Mouse (Mus musculus) midbrain, embryonic 14.5 days (tissue): ENCODE results near the gene Slamf6. TPM values are rescaled to one million over a fixed set of nuclear protein-coding genes. Genes with fewer than 3 reads are reported as not detected.
"Not testable (repeated sequence)": the region's sequence is repeated elsewhere in the genome, so short reads cannot be mapped to it uniquely, and the experiment has no call there.

Source experiments
- ATAC-seq: fragments of 200-750 bp; cut with Nextera tagmentation; 2 replicates; pipeline ENCODE4 v1.8.0; 2017; ENCODE audit warnings: moderate number of reproducible peaks, moderate library complexity; ENCODE audit not compliant: low FRiP score, low TSS enrichment
- DNase-seq: peaks from one replicate; pipeline ENCODE4 v3.0.0-alpha.2; 2015
- H3K27ac ChIP-seq: fragments of 300-500 bp; sonication (generic); replicated peaks from 2 replicates; pipeline ENCODE4 v1.5.1; 2014; ENCODE audit warnings: mild to moderate bottlenecking, low read depth, low read length, moderate library complexity
- H3K27me3 ChIP-seq: fragments of 300-500 bp; sonication (generic); 2 replicates; pipeline ENCODE4 v1.6.1; 2014; ENCODE audit warnings: low read length, control low read depth, mixed read lengths; ENCODE audit not compliant: control insufficient read depth, insufficient read depth
- H3K36me3 ChIP-seq: fragments of 300-500 bp; sonication (generic); 2 replicates; pipeline ENCODE4 v1.6.1; 2014; ENCODE audit warnings: low read length, control low read depth; ENCODE audit not compliant: control insufficient read depth, insufficient read depth
- H3K4me1 ChIP-seq: fragments of 300-500 bp; sonication (generic); 2 replicates; pipeline ENCODE4 v1.6.1; 2014; ENCODE audit warnings: mild to moderate bottlenecking, antibody characterized with exemption, low read length, control low read depth; ENCODE audit not compliant: control insufficient read depth, insufficient read depth
- H3K4me2 ChIP-seq: fragments of 300-500 bp; sonication (generic); 2 replicates; pipeline ENCODE4 v1.6.1; 2014; ENCODE audit warnings: mild to moderate bottlenecking, low read length, moderate library complexity
- H3K4me3 ChIP-seq: fragments of 300-500 bp; sonication (generic); replicated peaks from 2 replicates; pipeline ENCODE4 v1.5.1; 2014; ENCODE audit warnings: low read depth, low read length
- H3K9ac ChIP-seq: fragments of 300-500 bp; sonication (generic); replicated peaks from 2 replicates; pipeline ENCODE4 v1.6.1; 2014; ENCODE audit warnings: mild to moderate bottlenecking, low read length, moderate library complexity
- H3K9me3 ChIP-seq: fragments of 300-500 bp; sonication (generic); 2 replicates; pipeline ENCODE4 v1.6.1; 2016; ENCODE audit warnings: low read length, control low read depth, mixed read lengths; ENCODE audit not compliant: control insufficient read depth
- WGBS: fragments of 180-500 bp; shearing (Covaris S2); extraction: QIAGEN DNeasy Blood & Tissue Kit; methylation state at CpG from one replicate; pipeline ENCODE4 v1.1.7; 2014; 5-methylcytosine and 5-hydroxymethylcytosine counted together
- polyA plus RNA-seq: library from polyadenylated mRNA; unstranded; fragments of >200 nt; fragmentation: Nextera tagmentation; extraction: Ambion mirVana; gene quantifications from 2 replicates; pipeline ENCODE4 v1.2.1, GENCODE M21; 2014

Gene Slamf6
- polyA plus RNA-seq, 1 experiment from 2014 or later = not detected

- Histone ChIP-seq H3K9me3 (no peaks in the 10 kb centered on the region), H3K27ac (no peak overlapping the region), H3K4me3 (no peak overlapping the region), H3K4me1 (peaks cover 3% of the 10 kb centered on the region; the same call in 1 of the 2 replicates), H3K27me3 (no peaks in the 10 kb centered on the region), H3K9ac (no peak overlapping the region), H3K36me3 (no peaks in the 10 kb centered on the region), H3K4me2 (no peak overlapping the region)
- WGBS = 93% methylated on average over 6 of the region's 6 CpGs
- DNase-seq (no peak), ATAC-seq (no peak)
Measured at GRCm38 (mm10) chr1:171969221-171969620, 51.9 kb downstream of the Slamf6 start.

GRCm38 (mm10) chr1:171970854-171971586 lies 53.7 kb downstream of the Slamf6 start:
- DNase-seq (peak; percentile 19), ATAC-seq (no peak)
- H3K4me3 ChIP-seq = no peak overlapping the region
- H3K4me2 ChIP-seq = no peak overlapping the region
- peaks cover 3% of the 10 kb centered on the region; the same call in 1 of the 2 replicates for H3K4me1 ChIP-seq
- 0 out of 2 replicates have a peak overlapping the region, but pooled peaks have one; percentile 8 for H3K27ac ChIP-seq
- no peaks in the 10 kb centered on the region for H3K36me3 ChIP-seq
- no peak overlapping the region for H3K9ac ChIP-seq
- no peaks in the 10 kb centered on the region for H3K9me3 ChIP-seq
- H3K27me3 ChIP-seq = no peaks in the 10 kb centered on the region
- WGBS = 26% methylated on average over 10 of the region's 10 CpGs

- H3K4me1 ChIP-seq, H3K36me3 ChIP-seq, DNase-seq, ATAC-seq, H3K27ac ChIP-seq, H3K9ac ChIP-seq, H3K27me3 ChIP-seq, H3K4me2 ChIP-seq, H3K4me3 ChIP-seq, H3K9me3 ChIP-seq: not testable (repeated sequence)
- WGBS = 97% methylated on average over 2 of the region's 2 CpGs
Measured at GRCm38 (mm10) chr1:171974361-171974760, 57.0 kb downstream of the Slamf6 start.

GRCm38 (mm10) chr1:171975377-171975776 lies 58.1 kb downstream of the Slamf6 start:
- Histone ChIP-seq H3K9ac (no peak overlapping the region), H3K36me3 (no peaks in the 10 kb centered on the region), H3K27me3 (no peaks in the 10 kb centered on the region), H3K27ac (no peak overlapping the region), H3K4me3 (no peak overlapping the region), H3K9me3 (no peaks in the 10 kb centered on the region), H3K4me1 (peaks cover 3% of the 10 kb centered on the region; the same call in 1 of the 2 replicates), H3K4me2 (no peak overlapping the region)
- ATAC-seq (no peak), DNase-seq (no peak)
- WGBS = 84% methylated on average over 9 of the region's 9 CpGs

GRCm38 (mm10) chr1:171975831-171976230 lies 58.5 kb downstream of the Slamf6 start:
- H3K4me1 ChIP-seq = peaks cover 2% of the 10 kb centered on the region; the same call in 1 of the 2 replicates
- no peak overlapping the region for H3K4me2 ChIP-seq
- H3K4me3 ChIP-seq = no peak overlapping the region
- no peak for ATAC-seq
- no peak for DNase-seq
- no peaks in the 10 kb centered on the region for H3K27me3 ChIP-seq
- no peaks in the 10 kb centered on the region for H3K36me3 ChIP-seq
- 75% methylated on average over 4 of the region's 4 CpGs for WGBS
- no peak overlapping the region for H3K9ac ChIP-seq
- H3K9me3 ChIP-seq = no peaks in the 10 kb centered on the region
- no peak overlapping the region for H3K27ac ChIP-seq

- H3K27me3 ChIP-seq = no peaks in the 10 kb centered on the region
- ATAC-seq = no peak
- no peaks in the 10 kb centered on the region for H3K9me3 ChIP-seq
- H3K4me2 ChIP-seq = no peak overlapping the region
- H3K27ac ChIP-seq = no peak overlapping the region
- no peak for DNase-seq
- H3K36me3 ChIP-seq = no peaks in the 10 kb centered on the region
- H3K4me3 ChIP-seq = no peak overlapping the region
- H3K9ac ChIP-seq = no peak overlapping the region
- whole genome bisulfite sequencing = 95% methylated on average over 14 of the region's 14 CpGs
- H3K4me1 ChIP-seq = no peaks in the 10 kb centered on the region
Measured at GRCm38 (mm10) chr1:171976826-171977539, 59.7 kb downstream of the Slamf6 start.

- WGBS = 94% methylated on average over 2 of the region's 2 CpGs
- H3K27ac ChIP-seq = no peak overlapping the region
- no peak for DNase-seq
- H3K4me2 ChIP-seq = no peak overlapping the region
- no peak for ATAC-seq
- no peaks in the 10 kb centered on the region for H3K9me3 ChIP-seq
- no peaks in the 10 kb centered on the region for H3K27me3 ChIP-seq
- H3K4me3 ChIP-seq = no peak overlapping the region
- H3K9ac ChIP-seq = no peak overlapping the region
- no peaks in the 10 kb centered on the region for H3K36me3 ChIP-seq
- no peaks in the 10 kb centered on the region for H3K4me1 ChIP-seq
Measured at GRCm38 (mm10) chr1:171977891-171978290, 60.6 kb downstream of the Slamf6 start.

- Histone ChIP-seq H3K27me3 (no peaks in the 10 kb centered on the region), H3K27ac (no peak overlapping the region), H3K9me3 (no peaks in the 10 kb centered on the region), H3K4me3 (no peak overlapping the region), H3K36me3 (no peaks in the 10 kb centered on the region), H3K4me1 (no peaks in the 10 kb centered on the region), H3K9ac (no peak overlapping the region), H3K4me2 (no peak overlapping the region)
- peak; percentile 60; the same call in 1 of the 2 replicates for ATAC-seq
- peak; percentile 46 for DNase-seq
- 37% methylated on average over 13 of the region's 13 CpGs for WGBS
Measured at GRCm38 (mm10) chr1:171979969-171980730, 62.8 kb downstream of the Slamf6 start.
